Mouse (Mus musculus): ENCODE results near the gene Baiap2l2. TPM values are rescaled to one million over a fixed set of nuclear protein-coding genes. Genes with fewer than 3 reads are reported as not detected.

Gene Baiap2l2
- polyA plus RNA-seq, 1 experiment = 2.1 TPM

DNA sequence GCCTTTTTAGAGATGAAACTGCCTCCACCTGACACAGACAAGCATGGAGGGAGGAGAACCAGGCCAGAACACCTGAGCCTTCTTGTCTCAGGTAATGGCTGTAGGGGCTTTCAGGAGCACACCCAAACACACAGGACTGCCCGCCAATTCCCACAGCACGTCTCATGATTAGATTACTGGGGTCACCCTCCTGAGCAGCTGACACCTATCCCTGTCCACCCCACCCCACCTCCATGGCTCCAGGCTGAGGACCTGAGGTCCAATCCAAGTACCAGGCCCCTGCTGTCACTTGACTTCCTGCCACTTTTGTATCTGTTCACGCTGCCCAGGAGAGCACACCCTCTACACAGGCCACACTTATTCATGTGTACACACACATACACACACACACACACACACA is 40.4 kb upstream of the Baiap2l2 start:
- Histone ChIP-seq H3K4me1 (ENCODE audit: control insufficient read depth, insufficient read depth, low read length) (peaks cover 21% of the 10 kb centered on the region), H3K4me3 (replicated peaks; ENCODE audit: extremely low read depth, low read depth, low read length) (no peak overlapping the region)
- 68% methylated on average over 3 of the region's 3 CpGs for WGBS
- TF ChIP-seq POLR2A (IDR thresholded peaks at IDR 0.05; ENCODE audit: borderline replicate concordance, extremely low read depth, low read depth, low read length) = no peak
- no peak for TF ChIP-seq CTCF (IDR thresholded peaks at IDR 0.05; ENCODE audit: insufficient read depth, low read length)
- no peak for DNase-seq

DNA sequence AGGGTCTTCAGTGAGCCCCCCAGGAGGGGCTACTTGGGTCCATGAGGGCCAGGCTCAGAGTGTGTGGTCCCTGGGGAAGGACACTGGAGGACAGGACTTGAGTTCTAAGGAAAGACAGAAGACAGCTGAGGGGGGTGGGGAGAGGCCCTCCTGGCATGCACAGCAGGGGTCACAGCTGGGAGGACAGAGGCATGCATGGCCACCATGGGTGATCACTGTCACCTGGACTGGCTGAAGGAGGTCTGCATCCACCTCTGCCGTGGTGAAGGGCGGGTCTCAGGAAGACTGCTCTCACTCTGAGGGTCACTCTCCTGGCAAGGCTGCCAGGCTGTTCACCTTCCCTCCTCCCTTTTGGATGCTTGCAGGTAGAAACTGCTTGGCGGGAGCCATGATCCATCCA is 39.0 kb upstream of the Baiap2l2 start:
- Histone ChIP-seq H3K4me3 (replicated peaks; ENCODE audit: extremely low read depth, low read depth, low read length) (no peak overlapping the region), H3K4me1 (ENCODE audit: control insufficient read depth, insufficient read depth, low read length) (peaks cover 21% of the 10 kb centered on the region)
- TF ChIP-seq POLR2A (IDR thresholded peaks at IDR 0.05; ENCODE audit: borderline replicate concordance, extremely low read depth, low read depth, low read length) (no peak), CTCF (IDR thresholded peaks at IDR 0.05; ENCODE audit: insufficient read depth, low read length) (no peak)
- DNase-seq = no peak
- 82% methylated on average over 3 of the region's 3 CpGs for WGBS

- WGBS = 31% methylated on average over 4 of the region's 4 CpGs
- TF ChIP-seq POLR2A (IDR thresholded peaks at IDR 0.05; ENCODE audit: borderline replicate concordance, extremely low read depth, low read depth, low read length) (no peak), CTCF (IDR thresholded peaks at IDR 0.05; ENCODE audit: insufficient read depth, low read length) (no peak)
- Histone ChIP-seq H3K4me3 (replicated peaks; ENCODE audit: extremely low read depth, low read depth, low read length) (no peak overlapping the region), H3K4me1 (ENCODE audit: control insufficient read depth, insufficient read depth, low read length) (peaks cover 21% of the 10 kb centered on the region)
- DNase-seq = no peak
These were observed 38.4 kb upstream of the Baiap2l2 start for GRCm38 (mm10) chr15:79323791-79324155.

- Histone ChIP-seq H3K4me3 (replicated peaks; ENCODE audit: extremely low read depth, low read depth, low read length) (no peak overlapping the region), H3K4me1 (ENCODE audit: control insufficient read depth, insufficient read depth, low read length) (peaks cover 21% of the 10 kb centered on the region)
- no peak for TF ChIP-seq CTCF (IDR thresholded peaks at IDR 0.05; ENCODE audit: insufficient read depth, low read length)
- TF ChIP-seq POLR2A (IDR thresholded peaks at IDR 0.05; ENCODE audit: borderline replicate concordance, extremely low read depth, low read depth, low read length) = no peak
- peak; percentile 75 for DNase-seq
- WGBS = 37% methylated on average over 6 of the region's 6 CpGs
These were observed 37.9 kb upstream of the Baiap2l2 start for GRCm38 (mm10) chr15:79322991-79323790.

- TF ChIP-seq CTCF (IDR thresholded peaks at IDR 0.05; ENCODE audit: insufficient read depth, low read length) (no peak), POLR2A (IDR thresholded peaks at IDR 0.05; ENCODE audit: borderline replicate concordance, extremely low read depth, low read depth, low read length) (no peak)
- H3K4me1 ChIP-seq (ENCODE audit: control insufficient read depth, insufficient read depth, low read length) = peaks cover 21% of the 10 kb centered on the region
- peak; percentile 20 for DNase-seq
- 37% methylated on average over 11 of the region's 11 CpGs for WGBS
- no peak overlapping the region for H3K4me3 ChIP-seq (replicated peaks; ENCODE audit: extremely low read depth, low read depth, low read length)
These were observed 37.1 kb upstream of the Baiap2l2 start for GRCm38 (mm10) chr15:79322281-79322990.

DNA sequence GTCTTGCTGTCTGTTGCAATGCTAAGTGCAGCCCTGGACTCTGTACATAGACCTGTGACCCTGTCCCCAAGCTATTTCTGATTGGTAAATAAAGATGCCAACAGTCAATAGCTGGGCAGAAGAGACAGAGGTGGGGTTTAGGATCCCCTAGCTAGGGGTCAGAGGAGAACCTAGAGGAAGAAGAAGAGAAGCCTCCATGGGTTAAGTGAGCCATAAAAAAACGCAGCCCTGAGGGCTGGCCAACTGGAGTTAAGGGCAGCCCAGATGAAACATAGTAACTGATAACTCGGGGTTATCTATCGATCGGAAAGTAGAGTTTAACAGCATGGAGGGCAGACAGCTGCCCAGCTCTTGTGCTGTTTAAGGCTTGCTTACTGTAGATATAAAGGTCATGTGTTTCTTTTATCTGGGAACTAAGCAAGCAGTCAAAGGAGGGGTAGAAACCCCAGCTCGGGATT is 36.4 kb upstream of the Baiap2l2 start:
- H3K4me1 ChIP-seq (ENCODE audit: control insufficient read depth, insufficient read depth, low read length) = peaks cover 21% of the 10 kb centered on the region
- WGBS = 63% methylated on average over 5 of the region's 5 CpGs
- no peak for DNase-seq
- no peak overlapping the region for H3K4me3 ChIP-seq (replicated peaks; ENCODE audit: extremely low read depth, low read depth, low read length)
- TF ChIP-seq POLR2A (IDR thresholded peaks at IDR 0.05; ENCODE audit: borderline replicate concordance, extremely low read depth, low read depth, low read length) (no peak), CTCF (IDR thresholded peaks at IDR 0.05; ENCODE audit: insufficient read depth, low read length) (no peak)

GRCm38 (mm10) chr15:79313848-79314369 is 28.6 kb upstream of the Baiap2l2 start:
- no peak for DNase-seq
- H3K4me3 ChIP-seq (replicated peaks; ENCODE audit: extremely low read depth, low read depth, low read length) = no peak overlapping the region
- TF ChIP-seq CTCF (IDR thresholded peaks at IDR 0.05; ENCODE audit: insufficient read depth, low read length) (no peak), POLR2A (IDR thresholded peaks at IDR 0.05; ENCODE audit: borderline replicate concordance, extremely low read depth, low read depth, low read length) (no peak)
- 38% methylated on average over 8 of the region's 8 CpGs for WGBS
- no peaks in the 10 kb centered on the region for H3K4me1 ChIP-seq (ENCODE audit: control insufficient read depth, insufficient read depth, low read length)

- TF ChIP-seq CTCF (IDR thresholded peaks at IDR 0.05; ENCODE audit: insufficient read depth, low read length) = no peak
- no peak for TF ChIP-seq POLR2A (IDR thresholded peaks at IDR 0.05; ENCODE audit: borderline replicate concordance, extremely low read depth, low read depth, low read length)
- H3K4me1 ChIP-seq (ENCODE audit: control insufficient read depth, insufficient read depth, low read length) = no peaks in the 10 kb centered on the region
- DNase-seq = no peak
- 71% methylated on average over 4 of the region's 4 CpGs for WGBS
- H3K4me3 ChIP-seq (replicated peaks; ENCODE audit: extremely low read depth, low read depth, low read length) = no peak overlapping the region
These were observed 22.5 kb upstream of the Baiap2l2 start for GRCm38 (mm10) chr15:79307861-79308260.

- TF ChIP-seq POLR2A (IDR thresholded peaks at IDR 0.05; ENCODE audit: borderline replicate concordance, extremely low read depth, low read depth, low read length) (no peak), CTCF (IDR thresholded peaks at IDR 0.05; ENCODE audit: insufficient read depth, low read length) (no peak)
- DNase-seq = no peak
- 79% methylated on average over 23 of the region's 23 CpGs for WGBS
- no peaks in the 10 kb centered on the region for H3K4me1 ChIP-seq (ENCODE audit: control insufficient read depth, insufficient read depth, low read length)
- H3K4me3 ChIP-seq (replicated peaks; ENCODE audit: extremely low read depth, low read depth, low read length) = no peak overlapping the region
These were observed 20.8 kb upstream of the Baiap2l2 start for GRCm38 (mm10) chr15:79306043-79306637.
